Mouse (Mus musculus): ENCODE measurements around the gene Tkt. TPM values are rescaled to one million over a fixed set of nuclear protein-coding genes. Genes with fewer than 3 reads are reported as not detected.

Tkt gene
- polyA plus RNA-seq, 1 experiment from 2014 or later: 94.0 TPM

GRCm38 (mm10) chr14:30561470-30562187 lies 13.5 kb downstream of the Tkt start:
- Histone ChIP-seq H3K9ac (ENCODE audit: low read depth, low read length) (no peak overlapping the region), H3K4me2 (replicated peaks; ENCODE audit: low read depth, low read length) (no peak overlapping the region), H3K27ac (ENCODE audit: low read depth, low read length) (peak overlapping the region; percentile 59; the same call in 1 of the 2 replicates), H3K4me1 (ENCODE audit: control insufficient read depth, insufficient read depth, low read length) (peaks cover 3% of the 10 kb centered on the region; the same call in 1 of the 2 replicates), H3K9me3 (ENCODE audit: control insufficient read depth, low read length) (no peaks in the 10 kb centered on the region), H3K4me3 (ENCODE audit: low read length) (no peak overlapping the region), H3K27me3 (ENCODE audit: control insufficient read depth, insufficient read depth, low read length) (no peaks in the 10 kb centered on the region), H3K36me3 (ENCODE audit: control insufficient read depth, insufficient read depth, low read length) (peaks cover 82% of the 10 kb centered on the region)
- WGBS: 87% methylated on average over 14 of the region's 14 CpGs
- ATAC-seq (ENCODE audit: low FRiP score, low TSS enrichment): no peak; the same call in 1 of the 2 replicates

- peaks cover 3% of the 10 kb centered on the region; the same call in 1 of the 2 replicates for H3K4me1 ChIP-seq (ENCODE audit: control insufficient read depth, insufficient read depth, low read length)
- no peak overlapping the region for H3K27ac ChIP-seq (ENCODE audit: low read depth, low read length)
- H3K36me3 ChIP-seq (ENCODE audit: control insufficient read depth, insufficient read depth, low read length): peaks cover 89% of the 10 kb centered on the region
- H3K9me3 ChIP-seq (ENCODE audit: control insufficient read depth, low read length): no peaks in the 10 kb centered on the region
- no peaks in the 10 kb centered on the region for H3K27me3 ChIP-seq (ENCODE audit: control insufficient read depth, insufficient read depth, low read length)
- ATAC-seq (ENCODE audit: low FRiP score, low TSS enrichment): no peak
- no peak overlapping the region for H3K4me2 ChIP-seq (replicated peaks; ENCODE audit: low read depth, low read length)
- no peak overlapping the region for H3K9ac ChIP-seq (ENCODE audit: low read depth, low read length)
- H3K4me3 ChIP-seq (ENCODE audit: low read length): no peak overlapping the region
Observed at GRCm38 (mm10) chr14:30562343-30562742, 14.2 kb downstream of the Tkt start.

GRCm38 (mm10) chr14:30564451-30564850 lies 16.3 kb downstream of the Tkt start:
- no peak for ATAC-seq (ENCODE audit: low FRiP score, low TSS enrichment)
- Histone ChIP-seq H3K4me3 (ENCODE audit: low read length) (no peak overlapping the region), H3K36me3 (ENCODE audit: control insufficient read depth, insufficient read depth, low read length) (peaks cover 90% of the 10 kb centered on the region), H3K4me2 (replicated peaks; ENCODE audit: low read depth, low read length) (no peak overlapping the region), H3K9ac (ENCODE audit: low read depth, low read length) (no peak overlapping the region), H3K9me3 (ENCODE audit: control insufficient read depth, low read length) (no peaks in the 10 kb centered on the region), H3K27me3 (ENCODE audit: control insufficient read depth, insufficient read depth, low read length) (no peaks in the 10 kb centered on the region), H3K4me1 (ENCODE audit: control insufficient read depth, insufficient read depth, low read length) (no peaks in the 10 kb centered on the region), H3K27ac (ENCODE audit: low read depth, low read length) (no peak overlapping the region)
- 97% methylated on average over 2 of the region's 2 CpGs for WGBS

- H3K27ac ChIP-seq (ENCODE audit: low read depth, low read length): no peak overlapping the region
- no peaks in the 10 kb centered on the region for H3K4me1 ChIP-seq (ENCODE audit: control insufficient read depth, insufficient read depth, low read length)
- no peak overlapping the region for H3K4me3 ChIP-seq (ENCODE audit: low read length)
- ATAC-seq (ENCODE audit: low FRiP score, low TSS enrichment): no peak
- H3K4me2 ChIP-seq (replicated peaks; ENCODE audit: low read depth, low read length): no peak overlapping the region
- H3K9ac ChIP-seq (ENCODE audit: low read depth, low read length): no peak overlapping the region
- H3K27me3 ChIP-seq (ENCODE audit: control insufficient read depth, insufficient read depth, low read length): no peaks in the 10 kb centered on the region
- H3K9me3 ChIP-seq (ENCODE audit: control insufficient read depth, low read length): no peaks in the 10 kb centered on the region
- H3K36me3 ChIP-seq (ENCODE audit: control insufficient read depth, insufficient read depth, low read length): peaks cover 91% of the 10 kb centered on the region
- 93% methylated on average over 6 of the region's 6 CpGs for WGBS
Observed at GRCm38 (mm10) chr14:30566317-30566716, 18.2 kb downstream of the Tkt start.

- no peak overlapping the region for H3K27ac ChIP-seq (ENCODE audit: low read depth, low read length)
- no peaks in the 10 kb centered on the region for H3K27me3 ChIP-seq (ENCODE audit: control insufficient read depth, insufficient read depth, low read length)
- H3K36me3 ChIP-seq (ENCODE audit: control insufficient read depth, insufficient read depth, low read length): peaks cover 100% of the 10 kb centered on the region
- no peak overlapping the region for H3K4me2 ChIP-seq (replicated peaks; ENCODE audit: low read depth, low read length)
- no peak overlapping the region for H3K4me3 ChIP-seq (ENCODE audit: low read length)
- no peaks in the 10 kb centered on the region for H3K4me1 ChIP-seq (ENCODE audit: control insufficient read depth, insufficient read depth, low read length)
- H3K9ac ChIP-seq (ENCODE audit: low read depth, low read length): no peak overlapping the region
- no peak for ATAC-seq (ENCODE audit: low FRiP score, low TSS enrichment)
- no peaks in the 10 kb centered on the region for H3K9me3 ChIP-seq (ENCODE audit: control insufficient read depth, low read length)
- 88% methylated on average over 9 of the region's 9 CpGs for WGBS
Observed at GRCm38 (mm10) chr14:30568016-30568415, 19.9 kb downstream of the Tkt start.

- ATAC-seq (ENCODE audit: low FRiP score, low TSS enrichment): no peak
- Histone ChIP-seq H3K36me3 (ENCODE audit: control insufficient read depth, insufficient read depth, low read length) (peaks cover 95% of the 10 kb centered on the region), H3K4me1 (ENCODE audit: control insufficient read depth, insufficient read depth, low read length) (no peaks in the 10 kb centered on the region), H3K4me3 (ENCODE audit: low read length) (no peak overlapping the region), H3K4me2 (replicated peaks; ENCODE audit: low read depth, low read length) (no peak overlapping the region), H3K27me3 (ENCODE audit: control insufficient read depth, insufficient read depth, low read length) (no peaks in the 10 kb centered on the region), H3K27ac (ENCODE audit: low read depth, low read length) (no peak overlapping the region), H3K9ac (ENCODE audit: low read depth, low read length) (no peak overlapping the region), H3K9me3 (ENCODE audit: control insufficient read depth, low read length) (no peaks in the 10 kb centered on the region)
- 83% methylated on average over 9 of the region's 9 CpGs for WGBS
Observed at GRCm38 (mm10) chr14:30570303-30570702, 22.1 kb downstream of the Tkt start.

- H3K36me3 ChIP-seq (ENCODE audit: control insufficient read depth, insufficient read depth, low read length): peaks cover 82% of the 10 kb centered on the region
- H3K4me3 ChIP-seq (ENCODE audit: low read length): no peak overlapping the region
- peaks cover 10% of the 10 kb centered on the region for H3K4me1 ChIP-seq (ENCODE audit: control insufficient read depth, insufficient read depth, low read length)
- H3K27me3 ChIP-seq (ENCODE audit: control insufficient read depth, insufficient read depth, low read length): no peaks in the 10 kb centered on the region
- WGBS: 90% methylated on average over 10 of the region's 10 CpGs
- no peak overlapping the region for H3K27ac ChIP-seq (ENCODE audit: low read depth, low read length)
- H3K9me3 ChIP-seq (ENCODE audit: control insufficient read depth, low read length): no peaks in the 10 kb centered on the region
- no peak overlapping the region for H3K9ac ChIP-seq (ENCODE audit: low read depth, low read length)
- ATAC-seq (ENCODE audit: low FRiP score, low TSS enrichment): no peak
- H3K4me2 ChIP-seq (replicated peaks; ENCODE audit: low read depth, low read length): no peak overlapping the region
Observed at GRCm38 (mm10) chr14:30572253-30572652, 24.1 kb downstream of the Tkt start.

- Histone ChIP-seq H3K4me3 (ENCODE audit: low read length) (no peak overlapping the region), H3K27ac (ENCODE audit: low read depth, low read length) (no peak overlapping the region), H3K9ac (ENCODE audit: low read depth, low read length) (no peak overlapping the region), H3K36me3 (ENCODE audit: control insufficient read depth, insufficient read depth, low read length) (peaks cover 73% of the 10 kb centered on the region), H3K27me3 (ENCODE audit: control insufficient read depth, insufficient read depth, low read length) (no peaks in the 10 kb centered on the region), H3K9me3 (ENCODE audit: control insufficient read depth, low read length) (no peaks in the 10 kb centered on the region), H3K4me2 (replicated peaks; ENCODE audit: low read depth, low read length) (no peak overlapping the region), H3K4me1 (ENCODE audit: control insufficient read depth, insufficient read depth, low read length) (peaks cover 14% of the 10 kb centered on the region)
- 83% methylated on average over 8 of the region's 8 CpGs for WGBS
- no peak for ATAC-seq (ENCODE audit: low FRiP score, low TSS enrichment)
Observed at GRCm38 (mm10) chr14:30573235-30573634, 25.1 kb downstream of the Tkt start.

GRCm38 (mm10) chr14:30573983-30574584 lies 25.9 kb downstream of the Tkt start:
- Histone ChIP-seq H3K4me1 (ENCODE audit: control insufficient read depth, insufficient read depth, low read length) (peaks cover 14% of the 10 kb centered on the region), H3K4me3 (ENCODE audit: low read length) (no peak overlapping the region), H3K27ac (ENCODE audit: low read depth, low read length) (no peak overlapping the region), H3K27me3 (ENCODE audit: control insufficient read depth, insufficient read depth, low read length) (no peaks in the 10 kb centered on the region), H3K9ac (ENCODE audit: low read depth, low read length) (no peak overlapping the region), H3K9me3 (ENCODE audit: control insufficient read depth, low read length) (no peaks in the 10 kb centered on the region), H3K4me2 (replicated peaks; ENCODE audit: low read depth, low read length) (no peak overlapping the region), H3K36me3 (ENCODE audit: control insufficient read depth, insufficient read depth, low read length) (peaks cover 64% of the 10 kb centered on the region)
- 67% methylated on average over 6 of the region's 6 CpGs for WGBS
- 0 out of 2 replicates have a peak, but pooled peaks have one; percentile 8 for ATAC-seq (ENCODE audit: low FRiP score, low TSS enrichment)
